Mouse (Mus musculus): ENCODE measurements around the gene Topors.
A peak's percentile ranks its signal among the peaks of the same experiment; 100 is the strongest.
"Not testable (repeated sequence)": the region's sequence is repeated elsewhere in the genome, so short reads cannot be mapped to it uniquely, and the experiment has no call there.

The Topors gene

DNA sequence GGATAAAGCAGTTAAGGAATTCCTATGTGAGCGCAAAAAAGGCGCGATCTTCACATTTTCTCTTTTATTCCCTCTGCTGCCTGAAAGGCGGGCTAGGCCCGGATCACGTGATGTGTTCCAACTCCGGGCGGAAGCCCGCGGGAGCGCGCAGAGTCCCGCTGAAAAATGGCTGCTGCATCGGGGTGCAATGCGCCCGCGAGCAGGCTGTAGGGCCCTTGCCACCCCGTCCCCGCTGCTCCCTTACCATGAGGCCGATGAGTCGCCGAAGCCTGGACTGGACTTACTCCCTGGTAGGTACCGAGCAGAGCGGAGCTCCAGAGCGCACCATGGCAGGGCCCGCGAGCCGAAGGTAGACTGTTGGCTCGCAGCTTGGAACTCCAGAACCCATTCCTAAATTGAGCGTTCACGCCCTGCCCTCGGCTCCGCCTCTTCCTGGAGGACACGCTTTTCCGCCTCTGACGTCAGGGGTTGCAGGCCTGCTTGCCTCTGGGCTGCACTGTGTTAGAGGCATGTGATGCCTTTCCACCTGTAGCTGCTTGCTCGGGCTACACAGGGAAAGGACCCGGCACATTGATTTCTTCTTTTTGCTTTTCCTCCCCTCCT lies at the start of gene Topors, which contains the start of gene Smim27:
Gene Topors (minus strand): TSS at position 421 of the 603 bp plus-strand sequence.
Gene Smim27 (plus strand): TSS at position 150 of the 603 bp plus-strand sequence.
- peak; percentile 88 to 90 for DNase-seq (ENCODE audit: low spot score in 2 of 2)

DNA sequence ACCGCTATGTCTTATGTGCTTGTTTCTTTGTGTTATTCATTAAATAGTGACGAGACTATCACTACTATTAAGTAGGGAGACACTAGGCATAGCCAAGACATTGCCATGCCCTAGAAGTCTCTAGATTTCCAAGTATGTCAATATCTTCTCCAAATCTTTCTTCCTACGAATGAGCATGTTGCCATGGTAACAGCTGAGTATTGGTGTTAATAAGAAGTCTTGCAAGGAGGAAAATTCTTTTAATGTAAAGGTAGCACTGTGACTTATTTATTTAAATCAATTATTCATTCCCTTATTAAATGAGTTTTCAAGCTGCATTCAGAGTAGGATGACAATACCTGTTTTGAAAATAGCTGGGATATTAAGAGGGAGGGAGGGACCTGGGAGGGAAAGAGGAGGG lies 47.8 kb upstream of the Topors start:
- no peak for DNase-seq (ENCODE audit: low spot score in 2 of 2)

DNA sequence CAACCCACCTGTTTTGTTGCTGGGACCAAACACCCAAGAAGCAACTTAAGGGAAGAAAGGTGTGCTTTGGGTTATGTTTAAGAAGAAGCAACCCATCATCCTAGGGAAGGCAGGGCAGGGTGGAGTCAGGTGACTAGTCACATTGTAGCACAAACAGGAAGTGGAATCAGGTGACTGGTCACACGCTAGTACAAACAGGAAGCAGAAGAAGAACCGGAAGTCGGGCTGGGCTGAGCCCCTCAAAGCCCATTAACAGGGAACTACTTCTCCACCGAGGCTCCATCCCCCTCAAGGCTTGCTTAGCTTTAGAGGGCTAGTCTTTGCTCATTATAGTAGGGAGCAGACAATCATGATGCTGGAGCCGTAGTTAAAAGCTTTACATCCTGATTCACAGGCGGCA lies 43.4 kb upstream of the Topors start:
- DNase-seq (ENCODE audit: low spot score in 2 of 2) = no peak

DNA sequence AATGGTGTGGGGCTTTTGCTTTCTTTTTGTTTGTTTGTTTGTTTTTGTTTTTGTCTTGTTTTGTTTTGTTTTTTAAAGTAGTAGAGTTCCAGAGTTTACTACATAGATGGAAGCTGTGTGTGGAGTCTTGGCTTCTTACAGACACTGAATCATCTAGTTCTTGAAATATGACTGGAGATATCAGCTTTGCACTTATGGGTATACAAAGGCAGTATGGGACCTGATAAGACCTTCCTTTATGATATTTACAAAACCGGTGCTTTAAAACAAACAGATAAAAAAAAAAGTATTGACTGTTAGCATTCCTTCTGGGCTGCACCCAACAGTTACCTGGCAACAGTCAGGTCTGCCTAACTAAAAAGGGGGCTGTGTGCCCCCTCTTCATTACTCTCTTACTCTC lies 42.6 kb upstream of the Topors start:
- no peak for DNase-seq (ENCODE audit: low spot score in 2 of 2)

DNA sequence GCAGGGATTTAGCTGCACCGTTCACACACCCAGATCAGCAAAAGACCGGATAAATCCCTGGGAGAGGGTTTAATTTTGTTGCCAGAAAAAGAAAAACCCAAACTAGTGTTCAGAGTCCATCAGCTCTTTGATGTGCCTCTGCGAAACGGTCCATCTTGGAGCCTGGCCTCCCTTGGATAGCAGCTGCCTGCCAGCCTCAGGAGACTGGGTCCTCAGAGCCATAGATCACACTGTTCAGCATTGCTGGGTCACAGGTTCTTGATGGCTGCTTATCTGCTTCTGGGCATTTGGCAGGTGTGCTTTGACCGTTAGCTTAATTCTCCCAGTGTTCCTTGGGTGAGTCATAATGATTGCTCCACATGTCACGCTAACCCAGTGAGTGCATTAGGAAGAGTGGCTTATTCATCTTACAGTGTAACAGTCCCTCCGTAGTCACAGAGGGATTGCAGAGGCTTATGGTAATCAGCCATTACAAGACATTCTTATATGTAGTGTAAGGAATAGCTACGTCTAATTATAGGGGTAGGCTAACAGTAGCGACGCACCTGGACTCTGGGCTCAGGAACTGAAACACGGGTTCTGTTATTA lies 41.2 kb upstream of the Topors start:
- no peak for DNase-seq (ENCODE audit: low spot score in 2 of 2)

DNA sequence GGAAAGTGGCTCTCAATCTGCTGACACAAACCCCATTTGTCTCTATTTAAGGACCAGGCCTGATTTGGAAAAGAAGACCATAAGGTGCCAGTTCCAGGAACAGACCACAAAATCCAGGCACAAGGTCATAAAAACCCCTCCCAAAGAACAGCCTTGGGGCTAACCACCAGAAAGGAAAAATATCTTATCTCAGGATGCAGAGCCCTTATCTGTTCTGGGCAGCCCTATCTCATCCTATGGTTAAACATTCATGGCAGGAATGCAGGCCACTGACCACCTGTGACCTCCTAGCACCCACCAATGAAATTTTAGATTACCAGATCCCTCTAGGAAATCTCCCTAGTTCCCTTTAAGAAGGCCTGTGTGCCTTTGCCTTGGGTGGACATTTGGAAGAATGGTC lies 40.0 kb upstream of the Topors start:
- no peak for DNase-seq (ENCODE audit: low spot score in 2 of 2)

DNA sequence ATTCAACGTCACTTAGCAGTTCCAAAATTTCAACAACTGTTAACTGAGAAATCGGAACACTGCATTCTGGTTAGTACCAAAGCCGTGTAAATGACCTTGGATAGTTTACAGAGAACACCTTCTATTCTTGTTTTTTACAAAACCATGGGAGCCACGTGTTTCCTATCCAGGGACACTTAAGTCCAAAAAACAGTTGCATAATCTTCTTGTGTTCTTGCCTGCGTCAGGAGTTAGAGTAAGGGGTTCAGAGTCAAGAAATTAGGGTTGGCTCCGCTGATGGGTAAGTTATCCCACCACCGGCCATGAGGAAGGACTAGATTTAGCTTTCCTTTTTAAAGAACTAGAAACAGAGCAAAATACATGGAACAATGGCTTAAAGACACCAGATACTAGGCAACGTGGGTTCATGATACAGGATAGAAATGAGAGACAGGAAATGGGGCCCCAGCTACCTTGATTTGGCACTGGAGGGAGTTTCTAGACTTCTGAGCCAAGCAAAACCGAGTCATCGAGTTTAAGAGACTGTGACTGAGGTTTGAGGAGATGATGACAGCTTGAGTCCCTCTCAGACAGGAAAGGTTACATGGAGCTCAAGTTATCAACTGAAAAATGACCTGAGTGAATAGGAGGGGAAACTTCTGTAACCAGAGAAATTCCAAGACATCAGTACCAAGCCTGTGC lies 32.9 kb upstream of the Topors start:
- DNase-seq (ENCODE audit: low spot score in 2 of 2) = no peak

DNA sequence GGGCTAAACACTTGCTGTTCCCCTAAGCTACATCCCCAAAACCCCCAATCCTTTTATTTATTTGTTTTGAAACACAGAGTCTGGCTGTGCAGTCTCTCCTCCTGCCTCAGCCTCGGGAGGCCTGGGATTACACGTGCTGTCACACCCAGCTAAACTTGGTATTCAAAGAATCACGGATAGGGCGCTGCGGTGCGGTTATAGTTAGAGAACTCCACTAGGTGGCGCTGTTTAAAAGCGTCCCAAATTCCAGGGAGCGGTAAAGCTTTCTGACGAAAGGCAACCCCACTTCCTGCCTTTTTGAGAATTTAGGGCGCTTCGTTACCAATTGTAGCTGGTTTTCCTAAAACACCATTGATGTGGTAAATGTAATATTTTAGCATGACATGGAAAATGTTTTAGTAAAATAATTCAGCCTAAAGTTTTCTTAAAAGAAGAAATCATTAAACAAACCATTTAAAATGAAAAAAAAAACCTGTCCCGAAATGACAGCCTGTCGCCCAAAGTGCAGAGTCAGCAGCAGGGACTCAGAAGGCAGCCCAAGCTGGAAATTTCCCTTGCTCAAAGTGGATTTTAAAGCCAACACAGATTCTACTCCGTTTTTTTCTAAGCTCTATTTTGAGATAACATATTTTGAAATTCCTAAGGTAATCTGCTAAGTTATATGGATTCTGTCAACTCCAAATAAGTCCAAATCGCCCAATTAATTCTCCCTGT lies 31.6 kb upstream of the Topors start:
- DNase-seq (ENCODE audit: low spot score in 2 of 2) = peak; percentile 56 to 78

DNA sequence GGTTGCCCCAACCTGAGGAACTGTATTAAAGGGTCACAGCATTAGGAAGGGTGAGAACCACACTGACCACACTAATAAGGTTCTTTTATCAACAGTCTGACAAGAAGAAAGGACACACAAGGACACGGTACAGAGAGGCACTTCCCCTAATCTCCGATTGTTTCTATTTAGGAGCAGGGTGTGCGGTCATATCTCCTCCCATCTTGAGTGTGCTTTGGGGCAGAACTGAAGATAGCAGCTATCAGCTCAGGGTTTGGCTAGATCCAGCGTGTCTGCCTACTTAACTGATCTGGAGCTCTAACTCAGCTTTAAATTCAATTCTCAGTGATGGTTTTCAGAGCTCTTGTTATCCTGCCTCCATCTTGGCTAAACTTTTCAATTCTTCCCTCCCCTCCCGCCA lies 29.5 kb upstream of the Topors start:
- DNase-seq (ENCODE audit: low spot score in 2 of 2) = no peak

DNA sequence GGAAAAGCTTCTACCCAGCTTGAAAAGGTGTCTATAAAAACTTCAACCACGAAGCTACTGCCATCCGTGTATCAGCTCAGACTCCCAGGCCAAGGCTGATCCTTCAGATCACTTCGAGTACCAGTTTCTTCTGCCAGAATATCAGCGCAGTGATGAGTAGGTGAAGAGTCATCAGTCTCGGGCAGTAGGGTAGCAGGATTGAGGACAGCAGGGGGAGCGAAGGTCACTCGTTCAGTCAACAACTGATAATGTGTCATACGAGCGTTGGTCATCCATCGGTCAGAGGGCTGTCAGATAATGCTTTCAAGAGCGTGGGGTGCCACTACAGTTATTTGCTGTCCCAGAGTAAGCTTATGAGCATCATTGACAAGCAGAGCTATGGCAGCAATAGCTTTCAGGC lies 21.9 kb upstream of the Topors start:
- not testable (repeated sequence) for DNase-seq (ENCODE audit: low spot score in 2 of 2)

DNA sequence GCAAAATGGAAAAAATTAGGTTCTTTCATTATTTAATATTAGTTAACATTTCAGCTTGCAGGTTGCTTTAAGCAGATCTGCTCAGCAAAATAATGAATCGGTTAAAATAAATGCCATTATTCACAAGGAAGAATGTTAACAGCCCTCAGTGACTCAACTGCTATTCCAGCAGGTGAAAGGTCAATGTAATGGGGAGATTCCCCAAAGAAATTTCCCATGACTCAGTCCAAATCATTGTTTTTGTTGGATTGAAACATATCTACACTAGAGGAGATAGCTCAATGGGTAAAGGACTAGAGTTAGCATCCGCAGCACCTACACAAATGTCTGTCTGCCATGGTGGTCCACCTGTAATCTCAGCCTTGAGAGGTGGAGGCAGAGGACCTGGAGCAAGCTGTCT lies 19.4 kb upstream of the Topors start:
- DNase-seq (ENCODE audit: low spot score in 2 of 2) = no peak

DNA sequence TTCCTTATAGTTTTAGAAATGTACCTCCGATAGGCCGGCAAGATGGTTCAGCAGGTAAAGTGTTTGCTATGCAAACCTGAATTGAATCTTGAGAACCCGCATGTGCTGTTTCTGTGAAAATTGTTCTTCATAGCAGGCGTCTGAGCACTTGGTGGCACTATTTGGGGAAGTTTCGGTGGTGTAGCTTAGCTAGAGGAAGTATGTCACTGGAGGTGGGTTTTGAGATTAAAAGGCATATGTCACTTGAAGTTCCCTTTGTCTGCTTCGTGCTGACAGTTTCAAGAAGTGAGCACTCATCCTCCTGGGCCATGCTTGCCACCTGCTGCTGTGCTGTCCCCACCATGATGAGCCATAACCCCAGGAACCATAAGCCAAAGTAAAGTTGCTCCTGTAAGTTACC lies 17.8 kb upstream of the Topors start:
- DNase-seq (ENCODE audit: low spot score in 2 of 2) = no peak

DNA sequence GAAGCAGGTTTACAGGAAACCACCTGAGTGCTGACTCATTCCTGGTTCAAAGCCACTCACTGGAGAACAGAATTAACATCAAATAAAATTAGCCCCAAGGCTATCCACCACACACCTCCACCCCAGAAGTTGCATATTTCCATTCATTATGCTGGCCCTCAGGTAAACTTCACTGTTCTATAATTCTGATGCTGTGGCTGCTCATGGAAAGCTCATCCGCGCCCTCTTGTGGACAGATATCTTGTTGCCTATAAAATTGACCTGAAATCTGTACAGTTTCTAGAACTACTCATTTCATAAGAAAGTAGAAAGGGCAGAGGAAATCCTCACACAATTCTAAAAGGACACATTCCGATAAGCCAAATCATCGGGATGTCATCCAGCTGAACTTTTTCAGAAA lies 15.9 kb upstream of the Topors start:
- DNase-seq (ENCODE audit: low spot score in 2 of 2) = peak; percentile 43 to 66

DNA sequence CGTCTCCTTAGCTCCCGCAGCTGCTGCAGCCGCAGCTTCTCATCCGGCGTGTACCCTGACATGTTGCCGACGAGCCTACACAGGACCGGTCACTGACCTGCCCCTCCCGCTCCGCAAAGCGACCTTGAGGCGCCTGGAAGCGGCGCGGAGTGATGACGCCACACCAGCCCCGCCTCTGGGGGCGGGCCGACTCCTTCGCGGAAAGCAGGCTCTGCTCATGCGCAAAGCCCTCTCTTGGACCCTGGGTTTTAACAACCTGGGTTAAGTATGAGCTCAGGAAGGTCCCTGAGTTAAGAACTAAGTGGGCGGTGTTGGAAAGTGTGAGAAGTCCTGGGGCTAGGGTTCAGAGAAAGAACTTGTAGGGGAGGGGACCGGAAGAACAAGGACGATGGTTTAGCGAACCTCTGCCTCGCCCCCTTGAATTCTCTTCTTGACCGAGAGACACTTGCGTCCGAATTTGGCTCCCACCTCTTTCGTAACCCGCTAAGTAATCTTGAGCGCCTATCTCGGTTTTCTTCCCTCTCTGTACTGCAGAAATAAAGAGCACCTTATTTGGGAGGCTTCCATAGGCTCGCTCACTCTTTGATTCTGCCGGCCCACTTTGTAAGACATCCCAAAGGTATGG lies 9.7 kb upstream of the Topors start, which contains the start of gene Ndufb6:
Gene Ndufb6 (minus strand): TSS at position 146 of the 625 bp plus-strand sequence.
- DNase-seq (ENCODE audit: low spot score in 2 of 2) = peak; percentile 87 to 88

DNA sequence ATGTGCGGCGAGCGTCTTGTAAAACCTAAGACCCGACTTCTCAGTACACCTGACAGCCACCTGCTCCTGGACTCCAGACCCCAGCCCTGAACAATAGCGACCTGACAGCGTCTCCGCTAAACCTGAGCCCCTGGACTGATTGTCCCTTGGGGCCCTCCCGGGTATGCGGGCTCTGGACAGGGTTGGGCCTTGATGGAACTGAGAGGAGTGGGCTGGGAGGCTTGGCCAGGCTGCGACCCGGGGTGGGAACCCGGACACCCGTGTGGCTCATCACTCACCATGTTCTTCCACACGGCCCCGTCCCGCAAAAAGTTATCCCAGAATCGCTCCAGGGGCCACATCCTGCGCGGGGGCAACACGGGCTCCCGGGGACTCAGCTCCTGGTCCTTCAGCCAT lies 9.2 kb upstream of the Topors start:
- no peak for DNase-seq (ENCODE audit: low spot score in 2 of 2)

DNA sequence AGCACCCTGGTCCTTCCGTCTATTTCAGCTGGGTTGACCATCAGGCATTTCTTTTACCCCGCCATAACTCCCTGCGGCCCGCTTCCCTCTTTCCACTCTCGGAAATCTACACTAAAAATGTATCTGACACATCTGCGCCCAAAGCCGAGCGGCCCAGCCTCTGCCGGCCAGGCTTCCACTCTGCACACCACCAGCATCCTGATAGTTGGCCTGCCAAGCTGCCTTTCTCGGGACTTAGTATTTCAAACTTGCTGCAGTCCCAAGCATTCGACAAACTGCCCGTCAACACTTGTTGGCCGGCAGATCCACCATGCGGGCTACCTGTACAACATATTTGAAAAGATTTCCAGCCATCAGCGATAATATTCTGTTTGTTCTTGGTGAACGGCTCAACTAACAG lies 815 bp downstream of the Topors start:
- DNase-seq (ENCODE audit: low spot score in 2 of 2) = peak in 1 of 2 experiments; percentile 10

DNA sequence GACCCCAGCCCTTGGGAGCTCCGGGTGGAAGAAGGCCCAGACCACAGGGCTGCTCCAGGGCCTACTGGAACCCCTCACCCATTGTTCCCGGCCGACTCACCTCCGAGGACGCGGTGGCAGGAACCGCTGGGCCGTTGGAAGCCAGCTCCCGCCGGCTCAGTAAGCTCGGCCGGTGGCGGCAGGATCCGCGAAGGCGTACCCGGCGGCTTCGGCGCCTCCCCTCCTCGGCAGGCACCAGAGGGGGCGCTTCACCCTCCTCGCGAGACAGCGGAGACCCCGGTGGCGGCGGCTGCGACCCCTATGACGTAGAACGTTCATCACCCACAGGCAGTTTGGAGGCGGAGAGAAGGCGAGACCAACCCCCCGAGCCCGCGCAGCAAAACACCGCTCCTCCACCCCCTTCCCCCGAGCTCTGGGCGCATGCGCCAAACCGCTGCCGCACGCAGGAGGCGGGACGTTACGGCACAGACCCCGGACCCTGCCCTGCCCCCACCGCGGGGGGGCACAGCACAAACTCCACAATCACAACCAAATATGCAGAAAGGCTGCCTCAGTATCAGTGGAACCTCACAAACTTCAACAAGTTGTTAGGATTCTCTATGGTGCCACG lies 1.3 kb downstream of the Topors start:
- peak; percentile 80 to 85 for DNase-seq (ENCODE audit: low spot score in 2 of 2)

DNA sequence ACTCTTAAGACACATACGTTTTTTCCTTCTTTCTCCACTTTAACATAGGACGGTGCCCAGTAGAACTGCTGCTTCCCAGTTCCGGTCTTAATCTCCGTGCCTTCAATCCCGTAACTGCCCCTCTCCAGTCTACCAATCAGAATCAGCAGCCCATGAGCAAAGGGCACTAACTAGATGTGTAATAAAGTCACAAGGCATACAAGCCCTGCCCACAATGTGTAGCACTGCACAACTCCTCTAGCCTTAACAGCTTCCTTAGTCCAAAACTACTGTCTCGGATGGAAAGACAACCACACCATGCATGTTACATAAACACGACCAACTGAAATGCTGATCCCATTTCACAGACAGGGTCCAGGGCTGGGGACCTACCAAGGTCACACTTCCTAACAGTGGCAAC lies 2.0 kb downstream of the Topors start:
- no peak for DNase-seq (ENCODE audit: low spot score in 2 of 2)

DNA sequence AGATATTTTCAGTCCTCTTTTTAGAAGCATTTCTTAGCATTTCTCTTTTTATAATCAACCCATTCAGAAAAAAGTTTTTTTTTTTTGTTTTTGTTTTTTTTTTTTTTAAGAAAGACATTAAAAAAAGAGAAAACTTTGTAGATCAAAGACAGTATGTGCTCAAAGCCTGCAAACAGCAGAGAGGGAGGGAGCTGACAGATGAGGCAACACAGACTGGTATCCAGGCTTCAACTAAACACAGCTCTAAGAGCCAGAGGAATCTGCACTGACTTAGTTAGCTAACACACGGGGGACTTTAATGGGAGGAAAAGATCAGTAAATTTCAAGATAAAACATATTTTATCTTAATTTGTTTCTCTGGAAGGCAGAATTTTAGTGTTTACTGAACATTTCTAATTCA lies 5.3 kb downstream of the Topors start:
- DNase-seq (ENCODE audit: low spot score in 2 of 2) = no peak

DNA sequence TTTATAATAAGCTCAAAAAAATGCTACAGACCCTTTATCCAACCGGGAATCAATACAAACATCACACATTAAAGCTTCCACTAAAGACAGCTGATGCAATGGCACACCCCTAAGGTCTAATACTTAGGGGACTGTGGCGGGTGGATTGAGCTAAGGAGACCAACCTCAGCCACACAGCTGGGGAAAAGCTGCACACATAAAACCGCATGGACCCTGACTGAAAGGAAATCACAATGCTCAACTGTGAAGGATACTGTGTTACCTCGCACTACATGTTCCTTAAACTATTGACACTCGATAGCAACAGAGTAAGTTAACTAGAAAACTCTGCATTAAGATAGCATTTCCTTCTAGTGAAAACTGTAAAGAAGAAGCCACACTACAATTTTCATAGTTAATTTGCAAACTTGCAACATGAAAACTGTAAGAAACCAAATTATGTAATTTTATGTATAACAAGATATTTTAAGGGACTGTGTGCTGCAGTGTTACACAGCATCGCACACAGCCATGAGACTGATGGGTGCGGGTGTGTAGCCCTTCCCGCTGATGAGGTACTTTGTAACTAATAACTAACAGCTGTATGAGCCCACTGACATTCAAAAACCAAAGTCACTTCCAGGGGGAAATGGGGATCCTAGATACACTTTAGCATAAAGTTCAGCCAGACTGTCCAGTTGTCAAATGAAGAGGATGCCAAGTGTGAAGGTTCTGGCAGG lies 15.1 kb downstream of the Topors start:
- no peak for DNase-seq (ENCODE audit: low spot score in 2 of 2)

DNA sequence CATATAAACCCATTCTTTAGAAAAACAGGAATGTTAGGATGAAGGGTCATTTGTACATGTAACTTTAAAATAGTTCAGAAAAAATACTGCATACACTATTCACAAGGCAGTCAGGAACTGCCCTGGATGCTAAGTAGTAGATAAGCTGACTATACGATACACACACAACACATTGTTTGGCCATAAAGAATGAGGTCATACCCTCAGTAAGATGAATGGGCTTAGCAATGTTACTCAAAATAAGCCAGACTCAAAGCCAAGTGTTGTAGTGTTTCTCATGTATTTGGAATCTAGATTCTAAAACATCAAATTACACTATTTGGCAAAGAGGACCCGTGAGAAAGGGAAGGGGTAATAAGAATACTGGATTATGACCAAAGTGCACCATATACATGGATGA lies 15.9 kb downstream of the Topors start:
- DNase-seq (ENCODE audit: low spot score in 2 of 2) = no peak
